8 mouse cellular contexts compared by ENCODE assay signal in the genomic region with DNA sequence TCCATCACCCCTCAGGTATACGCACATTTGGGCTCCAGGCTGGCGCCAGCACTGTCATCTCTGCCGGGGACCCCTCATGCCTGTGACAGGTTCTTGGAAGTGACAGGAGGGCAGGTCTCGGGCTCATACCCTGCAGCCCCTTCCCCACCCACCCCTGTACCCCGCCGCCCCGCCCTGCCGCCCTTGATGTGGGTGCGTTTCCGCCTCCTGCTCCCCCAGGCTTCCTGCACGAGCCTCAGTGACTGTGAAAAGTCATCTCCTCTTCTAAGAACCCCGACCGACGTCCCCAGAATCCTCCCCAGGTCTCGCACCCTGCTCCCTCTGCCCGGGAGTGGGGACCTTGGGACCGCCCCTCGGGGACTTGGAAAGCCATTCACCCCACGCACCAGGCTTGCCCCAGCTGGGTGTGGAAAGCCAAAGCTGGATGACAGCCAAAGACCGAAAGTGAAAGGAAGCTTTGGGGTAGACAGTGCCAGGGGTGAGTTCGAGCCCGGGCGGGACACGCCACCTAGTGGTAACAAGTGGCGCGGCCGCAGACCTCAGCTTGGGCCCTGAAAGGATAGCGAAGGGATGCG. TPM values are rescaled to one million over a fixed set of nuclear protein-coding genes. Genes with fewer than 3 reads are reported as not detected.
DNase-seq lines count a peak whose midpoint lies in the region; ATAC-seq and TF ChIP-seq lines count a peak whose summit lies in the region.

A gene (minus strand): TSS at position 239 of the 575 bp plus-strand sequence.
A gene (minus strand): TSS at position 440 of the 575 bp plus-strand sequence.

- DNase-seq in ES-E14 (ENCODE audit: low read depth, low spot score), result peak; percentile 63
- DNase-seq in cerebellum, adult 18-20 months, result peak; percentile 91 to 94
- DNase-seq in heart, postnatal 36 days, result peak; percentile 95 to 96
- peak; percentile 87 to 88 for DNase-seq in layer of hippocampus, adult 2 months (ENCODE audit: low spot score in 2 of 2)
- DNase-seq in lung, embryonic 14.5 days, result peak; percentile 96
- DNase-seq in testis, postnatal 14 days (ENCODE audit: low spot score), result peak; percentile 85

- peak within 1 kb of the TSS; percentile 55; the same call in 1 of the 2 replicates for H3K9ac ChIP-seq in ES-E14 (ENCODE audit: insufficient read depth, low read depth, low read length, poor library complexity, severe bottlenecking)
- H3K9ac ChIP-seq in forebrain, embryonic 16.5 days (replicated peaks; ENCODE audit: low read depth, low read length), result peak within 1 kb of the TSS; percentile 63
- peak within 1 kb of the TSS; percentile 45 for H3K9ac ChIP-seq in lung, embryonic 14.5 days

- H3K4me3 ChIP-seq in ES-E14 (ENCODE audit: insufficient read depth in 1 of 2, low read depth in 1 of 2, low read length in 2 of 2, poor library complexity in 1 of 2, severe bottlenecking in 1 of 2), result peak within 1 kb of the TSS; percentile 38 to 56; a peak in 3 of 4 replicates
- peak within 1 kb of the TSS; percentile 49 for H3K4me3 ChIP-seq in forebrain, embryonic 16.5 days (replicated peaks; ENCODE audit: low read length)
- H3K4me3 ChIP-seq in layer of hippocampus, adult 2 months, result peak within 1 kb of the TSS; percentile 72
- H3K4me3 ChIP-seq in lung, embryonic 14.5 days (ENCODE audit: low read depth, low read length), result peak within 1 kb of the TSS; percentile 42

- peak within 1 kb of the TSS; percentile 74 for H3K4me2 ChIP-seq in forebrain, embryonic 16.5 days (ENCODE audit: low read length)
- peak within 1 kb of the TSS; percentile 83 for H3K4me2 ChIP-seq in lung, embryonic 14.5 days

- no peak within 1 kb of the TSS for H3K27ac ChIP-seq in ES-E14 (ENCODE audit: insufficient read depth, low read depth, low read length, poor library complexity, severe bottlenecking)
- no peak within 1 kb of the TSS for H3K27ac ChIP-seq in forebrain, embryonic 16.5 days (ENCODE audit: low read length)
- peak within 1 kb of the TSS; percentile 81 for H3K27ac ChIP-seq in layer of hippocampus, adult 2 months
- H3K27ac ChIP-seq in lung, embryonic 14.5 days (ENCODE audit: low read depth), result no peak within 1 kb of the TSS

- peak; percentile 86 for ATAC-seq in forebrain, embryonic 16.5 days
- ATAC-seq in lung, embryonic 14.5 days (ENCODE audit: insufficient read depth), result peak; percentile 83
- ATAC-seq in neutrophil, adult 5-6 weeks (ENCODE audit: extremely low read depth, insufficient number of reproducible peaks, low FRiP score, poor library complexity, severe bottlenecking), result peak; percentile 90

- intact Hi-C loops in heart, postnatal 36 days (cut with DNase I), result loop anchor here (1.0 to 5.0 kb wide), 2 partner anchors 56 to 154 kb away; no protein-coding TSS in a partner anchor

- in situ Hi-C loops in ES-E14 (cut with MboI; ENCODE audit: low sequenced_read_pairs in 2 of 2, unreplicated experiment in 2 of 2), result no loop called here

- H3K4me1 ChIP-seq in ES-E14 (ENCODE audit: control insufficient read depth in 2 of 2, insufficient read depth in 2 of 2, low read length in 2 of 2, poor library complexity in 1 of 2), result peaks cover 0 to 18% of the 10 kb centered on the region in 2 experiments; a peak in 1 of 4 replicates
- peaks cover 11% of the 10 kb centered on the region for H3K4me1 ChIP-seq in forebrain, embryonic 16.5 days (replicated peaks; ENCODE audit: control insufficient read depth, insufficient read depth, low read length)
- no peaks in the 10 kb centered on the region for H3K4me1 ChIP-seq in lung, embryonic 14.5 days (ENCODE audit: insufficient read depth)

- H3K27me3 ChIP-seq in forebrain, embryonic 16.5 days (replicated peaks; ENCODE audit: control insufficient read depth, insufficient read depth, low read length), result peaks cover 2% of the 10 kb centered on the region; the same call in 1 of the 2 replicates
- peaks cover 4% of the 10 kb centered on the region; the same call in 1 of the 2 replicates for H3K27me3 ChIP-seq in lung, embryonic 14.5 days (ENCODE audit: insufficient read depth, low read length)

- WGBS in forebrain, embryonic 16.5 days, result 2% methylated on average over 29 of the region's 29 CpGs
- 1% methylated on average over 29 of the region's 29 CpGs for WGBS in lung, embryonic 14.5 days

- peak; percentile 99 for TF ChIP-seq CTCF in layer of hippocampus, adult 2 months (conservative IDR thresholded peaks at IDR 0.05)
- peak; percentile 98 for TF ChIP-seq CTCF in lung, embryonic 14.5 days (IDR thresholded peaks at IDR 0.05; ENCODE audit: low read depth)

- no peaks in the 10 kb centered on the region for H3K36me3 ChIP-seq in ES-E14 (ENCODE audit: control insufficient read depth, insufficient read depth, low read length, poor library complexity, severe bottlenecking)
- no peaks in the 10 kb centered on the region for H3K36me3 ChIP-seq in forebrain, embryonic 16.5 days (ENCODE audit: control insufficient read depth, insufficient read depth)
- no peaks in the 10 kb centered on the region for H3K36me3 ChIP-seq in lung, embryonic 14.5 days (ENCODE audit: insufficient read depth)

- H3K9me3 ChIP-seq in ES-E14 (ENCODE audit: control insufficient read depth, insufficient read depth, low read depth, low read length), result no peaks in the 10 kb centered on the region
- H3K9me3 ChIP-seq in forebrain, embryonic 16.5 days (ENCODE audit: control insufficient read depth, low read length), result no peaks in the 10 kb centered on the region
- no peaks in the 10 kb centered on the region for H3K9me3 ChIP-seq in lung, embryonic 14.5 days (ENCODE audit: low read depth, low read length)

TF ChIP-seq in ES-E14, 5 proteins besides CTCF, POLR2A, EP300 and RAD21:
- no peak for TF ChIP-seq ZNF384 (IDR thresholded peaks at IDR 0.05; ENCODE audit: low read depth, low read length)
- no peak for TF ChIP-seq CHD2 (IDR thresholded peaks at IDR 0.05; ENCODE audit: low read depth, low read length)
- TF ChIP-seq ZC3H11A (IDR thresholded peaks at IDR 0.05; ENCODE audit: borderline replicate concordance, low read depth, low read length), result peak; percentile 42; the same call in 1 of the 2 replicates
- no peak for TF ChIP-seq MAFK (IDR thresholded peaks at IDR 0.05; ENCODE audit: insufficient read depth, low read depth, low read length)

RNA-seq across cellular contexts. Expression of the first gene that starts in this region (rescaled TPM):
- 0.36 and 0.90 TPM in 2 replicates for total RNA-seq in ES-E14 (2012; rRNA removed)
- not detected in 2 replicates for polyA plus RNA-seq in forebrain, embryonic 16.5 days (2015; fragmentation: Nextera tagmentation; extraction: Ambion mirVana)
- total RNA-seq in heart, postnatal 36 days (2021), result not detected
- not detected for total RNA-seq in layer of hippocampus, adult 2 months (2021)
- 1.2 and 1.4 TPM in 2 replicates for polyA plus RNA-seq in lung, embryonic 14.5 days (2014; fragmentation: Nextera tagmentation; extraction: Ambion mirVana)
- 0.58 TPM in 1 of 2 replicates, not detected in the other for total RNA-seq in neutrophil, adult 5-6 weeks (2017)

RNA-seq across cellular contexts. Expression of the second gene that starts in this region (rescaled TPM):
- total RNA-seq in ES-E14 (2012; rRNA removed), result 1.8 and 1.9 TPM in 2 replicates
- 1.1 and 1.4 TPM in 2 replicates for polyA plus RNA-seq in forebrain, embryonic 16.5 days (2015; fragmentation: Nextera tagmentation; extraction: Ambion mirVana)
- total RNA-seq in heart, postnatal 36 days (2021), result 10 to 100 TPM in 1 of 2 experiments, 1 to 10 TPM in 1; 7.0 to 16.1 TPM
- total RNA-seq in layer of hippocampus, adult 2 months (2021), result 1 to 10 TPM; 9.4 TPM
- polyA plus RNA-seq in lung, embryonic 14.5 days (2014; fragmentation: Nextera tagmentation; extraction: Ambion mirVana), result 0.72 and 1.1 TPM in 2 replicates
- 34.4 and 37.5 TPM in 2 replicates for total RNA-seq in neutrophil, adult 5-6 weeks (2017)
